Mouse (Mus musculus): ENCODE results near the gene Gm28047.

GRCm38 (mm10) chr15:102547478-102547877 is 77.4 kb downstream of the Gm28047 start:
- TF ChIP-seq POLR2A (IDR thresholded peaks at IDR 0.05; ENCODE audit: insufficient read length, low read depth) (no peak), MYOG (IDR thresholded peaks at IDR 0.05; ENCODE audit: control insufficient read depth in 1 of 3, insufficient read depth in 1 of 3, insufficient read length in 2 of 3, low read depth in 2 of 3) (no peak), SRF (IDR thresholded peaks at IDR 0.05; ENCODE audit: control insufficient read depth, insufficient read length, low read depth) (no peak), MYOD1 (IDR thresholded peaks at IDR 0.05; ENCODE audit: control insufficient read depth in 1 of 3, insufficient read length in 2 of 3, low read depth in 2 of 3) (no peak), MAX (IDR thresholded peaks at IDR 0.05; ENCODE audit: low read depth) (no peak), E2F4 (IDR thresholded peaks at IDR 0.05; ENCODE audit: insufficient read depth) (no peak)
